Mouse (Mus musculus) hindbrain, embryonic 16.5 days (tissue): ENCODE results near the gene Rapgef4. TPM values are rescaled to one million over a fixed set of nuclear protein-coding genes. Genes with fewer than 3 reads are reported as not detected.

Experiments used
- ATAC-seq: fragments of 200-750 bp; cut with Nextera tagmentation; 2 replicates; pipeline ENCODE4 v1.8.0; 2017; ENCODE audit warnings: moderate TSS enrichment, moderate library complexity
- H3K27ac ChIP-seq: fragments of 300-500 bp; sonication (generic); 2 replicates; pipeline ENCODE4 v1.5.1; 2014; ENCODE audit warnings: low read depth, mild to moderate bottlenecking, control low read depth, low read length, moderate library complexity
- H3K27me3 ChIP-seq: fragments of 300-500 bp; sonication (generic); replicated peaks from 2 replicates; pipeline ENCODE4 v1.6.1; 2014; ENCODE audit warnings: low read length; ENCODE audit not compliant: control insufficient read depth, insufficient read depth
- H3K36me3 ChIP-seq: fragments of 300-500 bp; sonication (generic); 2 replicates; pipeline ENCODE4 v1.6.1; 2014; ENCODE audit warnings: mild to moderate bottlenecking, low read length, moderate library complexity, mixed read lengths; ENCODE audit not compliant: control insufficient read depth, insufficient read depth
- H3K4me1 ChIP-seq: fragments of 300-500 bp; sonication (generic); 2 replicates; pipeline ENCODE4 v1.6.1; 2014; ENCODE audit warnings: low read depth, low read length; ENCODE audit not compliant: control insufficient read depth, insufficient read depth
- H3K4me2 ChIP-seq: fragments of 300-500 bp; sonication (generic); 2 replicates; pipeline ENCODE4 v1.6.1; 2014; ENCODE audit warnings: mild to moderate bottlenecking, low read length, control low read depth, moderate library complexity
- H3K4me3 ChIP-seq: fragments of 300-500 bp; sonication (generic); 2 replicates; pipeline ENCODE4 v1.5.1; 2014; ENCODE audit warnings: mild to moderate bottlenecking, low read length, control low read depth, moderate library complexity
- H3K9ac ChIP-seq: fragments of 300-500 bp; sonication (generic); 2 replicates; pipeline ENCODE4 v1.6.1; 2014; ENCODE audit warnings: low read depth, mild to moderate bottlenecking, control low read depth, low read length, moderate library complexity
- H3K9me3 ChIP-seq: fragments of 300-500 bp; sonication (generic); 2 replicates; pipeline ENCODE4 v1.6.1; 2014; ENCODE audit warnings: mild to moderate bottlenecking, low read length, moderate library complexity; ENCODE audit not compliant: control insufficient read depth
- WGBS: fragments of 180-500 bp; shearing (Covaris S2); extraction: QIAGEN DNeasy Blood & Tissue Kit; methylation state at CpG from one replicate; pipeline ENCODE4 v1.1.7; 2014; 5-methylcytosine and 5-hydroxymethylcytosine counted together
- polyA plus RNA-seq: library from polyadenylated mRNA; unstranded; fragments of >200 nt; fragmentation: Nextera tagmentation; extraction: Ambion mirVana; gene quantifications from 2 replicates; pipeline ENCODE4 v1.2.1, GENCODE M21; 2015

Gene Rapgef4
- polyA plus RNA-seq, 1 experiment from 2014 or later = 41.3 TPM

GRCm38 (mm10) chr2:72090061-72090460 is 109.0 kb downstream of the Rapgef4 start:
- ATAC-seq = no peak
- Histone ChIP-seq H3K9me3 (no peaks in the 10 kb centered on the region), H3K36me3 (no peaks in the 10 kb centered on the region), H3K4me2 (no peak overlapping the region), H3K27ac (no peak overlapping the region), H3K4me3 (no peak overlapping the region), H3K9ac (no peak overlapping the region), H3K4me1 (peaks cover 14% of the 10 kb centered on the region), H3K27me3 (no peaks in the 10 kb centered on the region)
- 92% methylated on average over 2 of the region's 2 CpGs for WGBS

- Histone ChIP-seq H3K9me3 (no peaks in the 10 kb centered on the region), H3K36me3 (no peaks in the 10 kb centered on the region), H3K4me3 (no peak overlapping the region), H3K9ac (no peak overlapping the region), H3K4me2 (no peak overlapping the region), H3K27me3 (no peaks in the 10 kb centered on the region), H3K27ac (no peak overlapping the region), H3K4me1 (peaks cover 14% of the 10 kb centered on the region)
- ATAC-seq = no peak
- 24% methylated on average over 3 of the region's 3 CpGs for WGBS
Measured at GRCm38 (mm10) chr2:72092046-72092445, 111.0 kb downstream of the Rapgef4 start.

GRCm38 (mm10) chr2:72093402-72094037 is 112.5 kb downstream of the Rapgef4 start:
- H3K4me3 ChIP-seq = no peak overlapping the region
- no peaks in the 10 kb centered on the region for H3K9me3 ChIP-seq
- H3K4me2 ChIP-seq = peak overlapping the region; percentile 32
- no peak overlapping the region for H3K27ac ChIP-seq
- no peak for ATAC-seq
- H3K36me3 ChIP-seq = no peaks in the 10 kb centered on the region
- no peak overlapping the region for H3K9ac ChIP-seq
- 49% methylated on average over 20 of the region's 20 CpGs for WGBS
- H3K4me1 ChIP-seq = peaks cover 14% of the 10 kb centered on the region
- no peaks in the 10 kb centered on the region for H3K27me3 ChIP-seq

GRCm38 (mm10) chr2:72094038-72094437 is 113.0 kb downstream of the Rapgef4 start:
- no peak overlapping the region for H3K4me3 ChIP-seq
- H3K27me3 ChIP-seq = no peaks in the 10 kb centered on the region
- H3K9ac ChIP-seq = no peak overlapping the region
- 70% methylated on average over 8 of the region's 8 CpGs for WGBS
- peaks cover 14% of the 10 kb centered on the region for H3K4me1 ChIP-seq
- no peaks in the 10 kb centered on the region for H3K9me3 ChIP-seq
- ATAC-seq = no peak
- no peaks in the 10 kb centered on the region for H3K36me3 ChIP-seq
- no peak overlapping the region for H3K4me2 ChIP-seq
- H3K27ac ChIP-seq = no peak overlapping the region

- H3K4me2 ChIP-seq = no peak overlapping the region
- H3K27ac ChIP-seq = no peak overlapping the region
- H3K4me3 ChIP-seq = no peak overlapping the region
- no peak for ATAC-seq
- no peaks in the 10 kb centered on the region for H3K27me3 ChIP-seq
- H3K36me3 ChIP-seq = no peaks in the 10 kb centered on the region
- no peak overlapping the region for H3K9ac ChIP-seq
- peaks cover 14% of the 10 kb centered on the region for H3K4me1 ChIP-seq
- no peaks in the 10 kb centered on the region for H3K9me3 ChIP-seq
- 72% methylated on average over 7 of the region's 7 CpGs for WGBS
Measured at GRCm38 (mm10) chr2:72094446-72094845, 113.4 kb downstream of the Rapgef4 start.

GRCm38 (mm10) chr2:72095002-72095401 is 114.0 kb downstream of the Rapgef4 start:
- Histone ChIP-seq H3K27me3 (no peaks in the 10 kb centered on the region), H3K36me3 (no peaks in the 10 kb centered on the region), H3K4me1 (peaks cover 14% of the 10 kb centered on the region), H3K9me3 (no peaks in the 10 kb centered on the region), H3K27ac (no peak overlapping the region), H3K9ac (no peak overlapping the region), H3K4me2 (no peak overlapping the region), H3K4me3 (no peak overlapping the region)
- no peak for ATAC-seq
- 52% methylated on average over 6 of the region's 6 CpGs for WGBS

GRCm38 (mm10) chr2:72096345-72096744 is 115.3 kb downstream of the Rapgef4 start:
- H3K9me3 ChIP-seq = no peaks in the 10 kb centered on the region
- 34% methylated on average over 3 of the region's 3 CpGs for WGBS
- H3K27me3 ChIP-seq = no peaks in the 10 kb centered on the region
- peaks cover 14% of the 10 kb centered on the region for H3K4me1 ChIP-seq
- no peak for ATAC-seq
- H3K9ac ChIP-seq = no peak overlapping the region
- no peak overlapping the region for H3K4me3 ChIP-seq
- H3K36me3 ChIP-seq = no peaks in the 10 kb centered on the region
- H3K4me2 ChIP-seq = no peak overlapping the region
- H3K27ac ChIP-seq = no peak overlapping the region

- H3K9me3 ChIP-seq = no peaks in the 10 kb centered on the region
- WGBS = 92% methylated on average over 8 of the region's 8 CpGs
- no peak for ATAC-seq
- no peak overlapping the region for H3K27ac ChIP-seq
- H3K36me3 ChIP-seq = no peaks in the 10 kb centered on the region
- H3K4me1 ChIP-seq = peaks cover 5% of the 10 kb centered on the region
- H3K4me3 ChIP-seq = no peak overlapping the region
- H3K27me3 ChIP-seq = no peaks in the 10 kb centered on the region
- H3K4me2 ChIP-seq = no peak overlapping the region
- H3K9ac ChIP-seq = no peak overlapping the region
Measured at GRCm38 (mm10) chr2:72098366-72098765, 117.3 kb downstream of the Rapgef4 start.

- Histone ChIP-seq H3K9ac (no peak overlapping the region), H3K9me3 (no peaks in the 10 kb centered on the region), H3K27ac (no peak overlapping the region), H3K4me3 (no peak overlapping the region), H3K27me3 (no peaks in the 10 kb centered on the region), H3K4me1 (peaks cover 3% of the 10 kb centered on the region; the same call in 1 of the 2 replicates), H3K4me2 (no peak overlapping the region), H3K36me3 (no peaks in the 10 kb centered on the region)
- WGBS = 73% methylated on average over 8 of the region's 8 CpGs
- no peak for ATAC-seq
Measured at GRCm38 (mm10) chr2:72104604-72105003, 123.6 kb downstream of the Rapgef4 start.
